Mouse (Mus musculus): ENCODE results near the gene Setd7. TPM values are rescaled to one million over a fixed set of nuclear protein-coding genes. Genes with fewer than 3 reads are reported as not detected.

Gene Setd7
- polyA plus RNA-seq (2015; fragmentation: Nextera tagmentation; extraction: Ambion mirVana), result 2.8 and 4.8 TPM in 2 replicates

DNA sequence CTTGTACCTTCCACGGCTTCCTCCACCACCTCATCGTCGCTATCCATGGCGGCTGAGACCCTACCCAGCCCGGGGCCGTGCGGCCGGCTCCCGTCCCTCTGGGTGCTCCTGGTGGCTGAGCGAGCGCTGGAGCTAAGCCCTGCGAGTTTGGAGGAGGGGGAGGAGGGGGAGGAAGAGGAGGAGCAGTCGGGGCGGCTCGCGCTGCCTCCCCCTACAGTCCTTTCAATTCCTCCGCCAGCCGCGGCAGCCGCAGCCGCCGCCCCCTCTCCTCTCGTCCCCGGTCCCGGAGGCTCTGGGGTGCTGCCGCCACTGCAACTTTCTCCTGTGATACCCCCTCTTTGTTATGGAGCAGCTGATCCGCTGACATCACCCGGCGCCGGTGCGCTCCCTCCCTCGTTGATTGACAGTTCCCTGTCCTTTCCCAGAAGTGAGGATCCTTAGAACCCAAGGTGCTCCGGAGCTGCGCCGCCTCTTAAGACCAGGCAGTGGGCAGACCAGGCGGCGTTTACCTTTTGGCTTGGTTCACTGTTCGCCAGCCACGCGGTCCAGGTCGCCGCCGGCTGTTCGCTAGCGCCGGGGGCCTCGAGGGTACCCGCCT lies at the start of gene Setd7:
Setd7 (minus strand) TSS at position 369 of the 598 bp plus-strand sequence.
- Histone ChIP-seq H3K9ac (ENCODE audit: low read length) (peak within 1 kb of the TSS; percentile 94), H3K27ac (ENCODE audit: low read length) (peak within 1 kb of the TSS; percentile 97), H3K4me3 (replicated peaks; ENCODE audit: low read length) (peak within 1 kb of the TSS; percentile 87), H3K27me3 (ENCODE audit: control insufficient read depth, insufficient read depth, low read length) (no peaks in the 10 kb centered on the region), H3K4me1 (ENCODE audit: control insufficient read depth, insufficient read depth, low read length) (peaks cover 8% of the 10 kb centered on the region), H3K36me3 (ENCODE audit: control insufficient read depth, insufficient read depth, low read length) (no peaks in the 10 kb centered on the region), H3K9me3 (replicated peaks; ENCODE audit: control insufficient read depth, low read length) (no peaks in the 10 kb centered on the region), H3K4me2 (ENCODE audit: low read depth, low read length) (peak within 1 kb of the TSS; percentile 100)
- WGBS, result 0% methylated on average over 44 of the region's 48 CpGs
- peak; percentile 83 for ATAC-seq (ENCODE audit: insufficient read depth, low FRiP score)

- no peak for ATAC-seq (ENCODE audit: insufficient read depth, low FRiP score)
- WGBS, result 66% methylated on average over 3 of the region's 3 CpGs
- H3K4me2 ChIP-seq (ENCODE audit: low read depth, low read length), result no peak overlapping the region
- no peaks in the 10 kb centered on the region for H3K36me3 ChIP-seq (ENCODE audit: control insufficient read depth, insufficient read depth, low read length)
- no peaks in the 10 kb centered on the region for H3K9me3 ChIP-seq (replicated peaks; ENCODE audit: control insufficient read depth, low read length)
- H3K4me1 ChIP-seq (ENCODE audit: control insufficient read depth, insufficient read depth, low read length), result no peaks in the 10 kb centered on the region
- no peak overlapping the region for H3K4me3 ChIP-seq (replicated peaks; ENCODE audit: low read length)
- H3K9ac ChIP-seq (ENCODE audit: low read length), result no peak overlapping the region
- H3K27me3 ChIP-seq (ENCODE audit: control insufficient read depth, insufficient read depth, low read length), result no peaks in the 10 kb centered on the region
- H3K27ac ChIP-seq (ENCODE audit: low read length), result no peak overlapping the region
These were observed 43.8 kb upstream of the Setd7 start for GRCm38 (mm10) chr3:51604489-51604888.

DNA sequence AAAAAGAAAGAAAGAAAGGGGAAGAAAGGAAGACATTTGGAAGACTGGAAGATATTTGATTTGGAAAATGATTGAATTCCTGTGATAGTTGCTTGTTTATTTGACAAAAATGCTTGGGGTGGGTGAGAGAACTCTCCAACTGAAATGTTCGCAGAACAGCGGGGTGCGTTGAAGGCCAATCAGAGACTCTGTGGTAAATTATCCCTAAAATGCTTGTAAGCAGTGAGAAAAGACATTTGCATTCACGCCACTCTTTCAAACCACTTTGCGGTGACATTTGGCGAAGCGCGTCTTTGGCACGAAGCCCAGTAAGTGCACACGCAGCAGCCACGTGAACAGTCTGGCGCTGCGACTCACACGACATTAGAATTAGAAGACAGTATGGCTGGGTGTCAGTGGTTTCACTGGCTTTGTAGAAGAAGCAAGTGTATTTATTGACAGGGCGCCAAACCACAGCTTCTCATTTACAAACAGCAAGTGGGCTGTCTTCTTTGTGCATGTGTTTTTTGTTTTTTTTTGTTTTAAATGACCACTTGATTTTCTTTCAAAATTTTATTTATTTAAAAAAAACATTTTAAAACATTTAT lies 43.1 kb upstream of the Setd7 start:
- no peaks in the 10 kb centered on the region for H3K27me3 ChIP-seq (ENCODE audit: control insufficient read depth, insufficient read depth, low read length)
- no peaks in the 10 kb centered on the region for H3K9me3 ChIP-seq (replicated peaks; ENCODE audit: control insufficient read depth, low read length)
- H3K36me3 ChIP-seq (ENCODE audit: control insufficient read depth, insufficient read depth, low read length), result no peaks in the 10 kb centered on the region
- no peak overlapping the region for H3K4me3 ChIP-seq (replicated peaks; ENCODE audit: low read length)
- H3K4me1 ChIP-seq (ENCODE audit: control insufficient read depth, insufficient read depth, low read length), result no peaks in the 10 kb centered on the region
- H3K9ac ChIP-seq (ENCODE audit: low read length), result no peak overlapping the region
- H3K27ac ChIP-seq (ENCODE audit: low read length), result no peak overlapping the region
- H3K4me2 ChIP-seq (ENCODE audit: low read depth, low read length), result no peak overlapping the region
- no peak for ATAC-seq (ENCODE audit: insufficient read depth, low FRiP score)
- WGBS, result 82% methylated on average over 15 of the region's 15 CpGs

DNA sequence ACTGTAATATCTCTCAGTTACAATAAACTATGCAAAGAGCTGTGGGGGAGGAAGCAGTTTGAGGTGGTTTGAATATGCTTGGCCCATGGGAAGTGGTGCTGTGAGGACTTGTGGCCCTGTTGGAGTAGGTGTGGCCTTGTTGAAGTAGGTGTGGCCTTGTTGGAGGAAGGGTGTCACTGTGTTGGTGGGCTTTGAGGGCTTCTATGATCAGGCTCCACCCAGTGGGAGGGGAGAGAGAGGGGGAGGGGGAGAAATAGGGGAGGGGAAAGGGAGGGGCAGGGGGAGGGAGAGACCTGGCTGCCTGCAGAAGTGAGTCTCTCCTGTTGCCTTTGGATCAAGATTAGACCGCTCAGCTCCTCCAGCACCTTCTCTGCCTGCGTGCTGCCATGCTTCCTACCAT lies 40.8 kb upstream of the Setd7 start:
- no peaks in the 10 kb centered on the region for H3K27me3 ChIP-seq (ENCODE audit: control insufficient read depth, insufficient read depth, low read length)
- no peaks in the 10 kb centered on the region for H3K9me3 ChIP-seq (replicated peaks; ENCODE audit: control insufficient read depth, low read length)
- no peaks in the 10 kb centered on the region for H3K4me1 ChIP-seq (ENCODE audit: control insufficient read depth, insufficient read depth, low read length)
- no peak for ATAC-seq (ENCODE audit: insufficient read depth, low FRiP score)
- no peak overlapping the region for H3K9ac ChIP-seq (ENCODE audit: low read length)
- no peak overlapping the region for H3K27ac ChIP-seq (ENCODE audit: low read length)
- H3K36me3 ChIP-seq (ENCODE audit: control insufficient read depth, insufficient read depth, low read length), result no peaks in the 10 kb centered on the region
- H3K4me2 ChIP-seq (ENCODE audit: low read depth, low read length), result no peak overlapping the region
- 88% methylated on average over 2 of the region's 2 CpGs for WGBS
- H3K4me3 ChIP-seq (replicated peaks; ENCODE audit: low read length), result no peak overlapping the region

DNA sequence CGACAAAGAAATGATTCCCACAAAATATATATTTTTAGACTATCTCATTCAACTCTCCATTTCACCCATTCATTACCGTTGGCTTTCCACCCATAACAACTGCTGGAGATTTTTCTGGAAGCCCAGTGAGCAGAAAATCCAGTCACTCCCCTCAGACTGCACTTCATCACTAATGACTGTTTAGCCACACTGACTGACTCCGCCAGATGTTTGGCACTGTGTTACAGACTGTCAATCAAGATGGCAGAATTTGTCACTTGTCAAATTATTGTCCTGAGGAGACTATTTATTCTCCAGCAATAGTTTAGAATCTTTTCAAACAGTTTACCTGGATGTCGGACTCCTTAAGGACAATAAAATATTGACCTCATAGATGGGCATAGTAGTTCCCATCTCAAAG lies 40.0 kb upstream of the Setd7 start:
- no peak for ATAC-seq (ENCODE audit: insufficient read depth, low FRiP score)
- no peaks in the 10 kb centered on the region for H3K9me3 ChIP-seq (replicated peaks; ENCODE audit: control insufficient read depth, low read length)
- H3K4me2 ChIP-seq (ENCODE audit: low read depth, low read length), result no peak overlapping the region
- WGBS, result 80% methylated on average over 4 of the region's 4 CpGs
- no peak overlapping the region for H3K27ac ChIP-seq (ENCODE audit: low read length)
- H3K4me3 ChIP-seq (replicated peaks; ENCODE audit: low read length), result no peak overlapping the region
- H3K27me3 ChIP-seq (ENCODE audit: control insufficient read depth, insufficient read depth, low read length), result no peaks in the 10 kb centered on the region
- H3K9ac ChIP-seq (ENCODE audit: low read length), result no peak overlapping the region
- no peaks in the 10 kb centered on the region for H3K36me3 ChIP-seq (ENCODE audit: control insufficient read depth, insufficient read depth, low read length)
- H3K4me1 ChIP-seq (ENCODE audit: control insufficient read depth, insufficient read depth, low read length), result no peaks in the 10 kb centered on the region

DNA sequence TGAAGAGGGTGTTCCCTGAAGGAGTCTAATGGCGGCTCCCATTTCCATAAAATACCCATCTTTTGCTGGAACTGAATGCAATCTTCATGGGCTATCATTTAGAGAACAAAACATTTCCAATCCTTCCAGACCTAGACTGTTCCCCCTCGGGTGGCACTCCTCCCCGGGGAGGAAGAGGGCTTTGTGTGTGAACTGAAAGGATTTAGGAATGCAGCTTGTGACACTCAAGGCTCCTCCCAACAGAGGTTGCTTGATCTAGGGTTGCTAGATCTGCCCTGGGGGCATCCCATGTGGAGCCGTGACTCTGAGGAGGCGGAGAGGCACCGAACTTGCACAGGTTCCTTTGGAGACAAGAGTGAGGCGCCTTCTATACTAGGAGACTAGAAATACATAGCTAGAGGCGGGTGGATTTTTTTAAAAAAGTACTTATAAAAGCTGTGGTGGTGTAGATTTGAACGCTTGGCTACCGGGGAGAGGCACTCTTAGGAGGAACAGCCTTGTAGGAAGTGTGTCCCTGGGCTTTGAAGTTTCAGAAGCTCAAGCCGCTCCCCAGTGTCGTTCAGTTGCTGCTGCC lies 38.5 kb upstream of the Setd7 start:
- Histone ChIP-seq H3K9me3 (replicated peaks; ENCODE audit: control insufficient read depth, low read length) (no peaks in the 10 kb centered on the region), H3K4me1 (ENCODE audit: control insufficient read depth, insufficient read depth, low read length) (no peaks in the 10 kb centered on the region), H3K9ac (ENCODE audit: low read length) (no peak overlapping the region), H3K36me3 (ENCODE audit: control insufficient read depth, insufficient read depth, low read length) (no peaks in the 10 kb centered on the region), H3K4me3 (replicated peaks; ENCODE audit: low read length) (no peak overlapping the region), H3K27me3 (ENCODE audit: control insufficient read depth, insufficient read depth, low read length) (no peaks in the 10 kb centered on the region), H3K27ac (ENCODE audit: low read length) (no peak overlapping the region), H3K4me2 (ENCODE audit: low read depth, low read length) (no peak overlapping the region)
- WGBS, result 76% methylated on average over 12 of the region's 12 CpGs
- ATAC-seq (ENCODE audit: insufficient read depth, low FRiP score), result no peak

DNA sequence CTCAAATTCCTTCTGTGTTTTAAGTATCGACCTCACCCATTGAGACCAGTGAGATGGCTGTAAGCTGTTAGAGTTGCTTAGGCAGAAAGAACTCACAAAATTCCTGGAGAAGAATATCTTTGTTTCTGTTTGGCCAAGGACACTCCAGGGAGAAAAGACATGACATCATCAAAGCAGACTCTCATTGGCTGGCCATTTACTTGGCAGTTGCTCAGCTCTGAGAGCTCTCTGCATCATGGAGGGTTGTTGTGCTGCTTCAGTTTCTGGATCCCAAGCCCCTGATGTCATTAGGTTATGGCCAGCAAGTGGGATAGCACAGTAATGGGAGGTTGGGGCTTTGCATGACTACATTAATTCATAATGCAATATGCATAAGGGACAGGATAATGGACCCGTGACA lies 35.9 kb upstream of the Setd7 start:
- H3K4me2 ChIP-seq (ENCODE audit: low read depth, low read length), result no peak overlapping the region
- WGBS, result 65% methylated on average over 2 of the region's 2 CpGs
- no peaks in the 10 kb centered on the region for H3K36me3 ChIP-seq (ENCODE audit: control insufficient read depth, insufficient read depth, low read length)
- no peaks in the 10 kb centered on the region; the same call in 1 of the 2 replicates for H3K4me1 ChIP-seq (ENCODE audit: control insufficient read depth, insufficient read depth, low read length)
- no peaks in the 10 kb centered on the region for H3K9me3 ChIP-seq (replicated peaks; ENCODE audit: control insufficient read depth, low read length)
- H3K9ac ChIP-seq (ENCODE audit: low read length), result no peak overlapping the region
- ATAC-seq (ENCODE audit: insufficient read depth, low FRiP score), result no peak
- no peak overlapping the region for H3K4me3 ChIP-seq (replicated peaks; ENCODE audit: low read length)
- H3K27ac ChIP-seq (ENCODE audit: low read length), result no peak overlapping the region
- H3K27me3 ChIP-seq (ENCODE audit: control insufficient read depth, insufficient read depth, low read length), result no peaks in the 10 kb centered on the region

GRCm38 (mm10) chr3:51593506-51593905 lies 32.8 kb upstream of the Setd7 start:
- no peaks in the 10 kb centered on the region for H3K27me3 ChIP-seq (ENCODE audit: control insufficient read depth, insufficient read depth, low read length)
- H3K9me3 ChIP-seq (replicated peaks; ENCODE audit: control insufficient read depth, low read length), result no peaks in the 10 kb centered on the region
- WGBS, result 92% methylated on average over 1 of the region's 1 CpGs
- no peak overlapping the region for H3K9ac ChIP-seq (ENCODE audit: low read length)
- H3K4me2 ChIP-seq (ENCODE audit: low read depth, low read length), result no peak overlapping the region
- H3K4me1 ChIP-seq (ENCODE audit: control insufficient read depth, insufficient read depth, low read length), result no peaks in the 10 kb centered on the region; the same call in 1 of the 2 replicates
- H3K36me3 ChIP-seq (ENCODE audit: control insufficient read depth, insufficient read depth, low read length), result no peaks in the 10 kb centered on the region
- no peak overlapping the region for H3K27ac ChIP-seq (ENCODE audit: low read length)
- H3K4me3 ChIP-seq (replicated peaks; ENCODE audit: low read length), result no peak overlapping the region
- no peak for ATAC-seq (ENCODE audit: insufficient read depth, low FRiP score)

- WGBS, result 93% methylated on average over 6 of the region's 6 CpGs
- Histone ChIP-seq H3K9me3 (replicated peaks; ENCODE audit: control insufficient read depth, low read length) (no peaks in the 10 kb centered on the region), H3K36me3 (ENCODE audit: control insufficient read depth, insufficient read depth, low read length) (no peaks in the 10 kb centered on the region), H3K27ac (ENCODE audit: low read length) (no peak overlapping the region), H3K4me2 (ENCODE audit: low read depth, low read length) (no peak overlapping the region), H3K4me1 (ENCODE audit: control insufficient read depth, insufficient read depth, low read length) (no peaks in the 10 kb centered on the region; the same call in 1 of the 2 replicates), H3K4me3 (replicated peaks; ENCODE audit: low read length) (no peak overlapping the region), H3K27me3 (ENCODE audit: control insufficient read depth, insufficient read depth, low read length) (no peaks in the 10 kb centered on the region), H3K9ac (ENCODE audit: low read length) (no peak overlapping the region)
- no peak for ATAC-seq (ENCODE audit: insufficient read depth, low FRiP score)
These were observed 30.9 kb upstream of the Setd7 start for GRCm38 (mm10) chr3:51591591-51591990.
